Comparison of ENCODE assay signal across 8 mouse cellular contexts in the genomic region with DNA sequence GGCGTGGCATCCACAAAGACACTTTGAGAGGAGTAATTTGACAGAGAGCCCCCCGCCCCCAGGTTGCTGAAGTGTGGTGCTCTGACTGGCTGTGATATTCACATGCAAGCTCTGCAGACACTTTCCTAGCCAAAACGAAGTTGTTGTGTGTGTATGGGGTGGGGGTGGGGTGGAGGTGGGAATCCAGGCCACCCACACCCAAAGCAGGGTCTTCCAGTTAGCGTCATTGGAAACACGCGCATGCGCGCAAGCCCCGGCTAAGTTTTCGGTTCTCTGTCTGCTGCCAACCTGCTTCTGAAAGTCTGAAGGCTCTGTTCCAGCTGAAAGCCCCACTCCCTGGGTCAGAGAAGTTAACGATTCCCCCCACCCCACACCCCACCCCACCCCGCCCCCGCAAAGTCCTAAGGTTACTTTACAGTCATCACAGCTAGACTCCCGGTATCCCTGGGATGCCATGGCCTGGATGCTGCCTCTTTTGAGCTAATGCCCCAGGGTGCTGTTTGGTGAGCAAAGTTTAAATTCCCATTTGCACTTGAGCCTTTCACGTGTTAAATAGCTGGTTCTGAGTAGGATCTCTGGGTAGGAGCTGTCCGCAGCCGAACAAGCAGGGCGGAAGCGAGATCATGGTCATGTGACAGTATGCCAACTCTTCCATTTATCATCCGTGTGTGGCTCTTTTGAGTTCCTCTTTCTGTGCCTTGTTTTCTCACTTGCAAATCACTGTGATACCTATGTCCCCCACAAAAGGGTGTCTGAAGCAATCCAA. TPM values are rescaled to one million over a fixed set of nuclear protein-coding genes. Genes with fewer than 3 reads are reported as not detected.
A peak's percentile ranks its signal among the peaks of the same experiment; 100 is the strongest.
DNase-seq lines count a peak whose midpoint lies in the region; ATAC-seq and TF ChIP-seq lines count a peak whose summit lies in the region.

No protein-coding gene starts in this region.

- no peak for TF ChIP-seq POLR2A in lung, adult 2 months (IDR thresholded peaks at IDR 0.05; ENCODE audit: borderline replicate concordance, extremely low read depth, low read depth, low read length)
- TF ChIP-seq POLR2A in bone marrow, adult 2 months (IDR thresholded peaks at IDR 0.05; ENCODE audit: borderline replicate concordance, control insufficient read depth, low read depth, low read length): no peak

- no peaks in the 10 kb centered on the region; the same call in 1 of the 2 replicates for H3K4me1 ChIP-seq in lung, adult 2 months (ENCODE audit: control insufficient read depth, insufficient read depth, low read length)
- peaks cover 9% of the 10 kb centered on the region for H3K4me1 ChIP-seq in bone marrow, adult 2 months (ENCODE audit: control insufficient read depth, insufficient read depth, low read length)
- peaks cover 18% of the 10 kb centered on the region for H3K4me1 ChIP-seq in limb, embryonic 10.5 days

- no peaks in the 10 kb centered on the region for H3K36me3 ChIP-seq in limb, embryonic 10.5 days

- no peak for DNase-seq in lung, adult 2 months
- DNase-seq in lung, postnatal 14 days: no peak
- peak; percentile 77 for DNase-seq in limb, embryonic 10.5 days (ENCODE audit: low spot score)
- DNase-seq in urinary bladder, adult 2 months (ENCODE audit: low spot score): no peak
- no peak for DNase-seq in gastrocnemius, postnatal 36 days

- peak overlapping the region; percentile 57 for H3K4me3 ChIP-seq in lung, adult 2 months (replicated peaks; ENCODE audit: extremely low read depth, low read depth, low read length)
- peak overlapping the region; percentile 38 for H3K4me3 ChIP-seq in bone marrow, adult 2 months (replicated peaks; ENCODE audit: control insufficient read depth, low read depth, low read length)
- H3K4me3 ChIP-seq in limb, embryonic 10.5 days: peak overlapping the region; percentile 51

- no peak for TF ChIP-seq CTCF in lung, adult 2 months (IDR thresholded peaks at IDR 0.05; ENCODE audit: insufficient read depth, low read length)
- no peak for TF ChIP-seq CTCF in bone marrow, adult 2 months (IDR thresholded peaks at IDR 0.05; ENCODE audit: control insufficient read depth, insufficient read depth, low read length)

- ATAC-seq in granulocyte monocyte progenitor cell, adult 5-6 weeks (replicated peaks; ENCODE audit: poor library complexity, severe bottlenecking): peak; percentile 45
- ATAC-seq in monocyte, adult 5-6 weeks (replicated peaks; ENCODE audit: insufficient number of reproducible peaks, low FRiP score, low TSS enrichment, poor library complexity, severe bottlenecking): peak; percentile 79

- intact Hi-C loops in gastrocnemius, postnatal 36 days (cut with DNase I): no loop called here

- H3K27ac ChIP-seq in bone marrow, adult 2 months (ENCODE audit: control insufficient read depth, insufficient read depth, low read depth, low read length, poor library complexity): peak overlapping the region; percentile 54
- peak overlapping the region; percentile 81 for H3K27ac ChIP-seq in limb, embryonic 10.5 days

- H3K9me3 ChIP-seq in limb, embryonic 10.5 days (replicated peaks): no peaks in the 10 kb centered on the region

- WGBS in lung, adult 2 months: 9% methylated on average over 20 of the region's 20 CpGs
- WGBS in bone marrow, adult 2 months: 4% methylated on average over 20 of the region's 20 CpGs
- WGBS in limb, embryonic 10.5 days: 9% methylated on average over 20 of the region's 20 CpGs

- H3K27me3 ChIP-seq in limb, embryonic 10.5 days (ENCODE audit: low read depth, poor library complexity, severe bottlenecking): no peaks in the 10 kb centered on the region

RNA-seq across cellular contexts. Expression of gene S1pr3, which starts 7.5 kb away (rescaled TPM):
- polyA plus RNA-seq in lung, adult 2 months (2012; rRNA removed): 38.6 and 51.1 TPM in 2 replicates
- polyA plus RNA-seq in bone marrow, adult 2 months (2011; ENCODE audit: insufficient read depth, insufficient read length, low replicate concordance, missing spikeins): 1.7 and 3.9 TPM in 2 replicates
- 16.4 and 18.7 TPM in 2 replicates for total RNA-seq in granulocyte monocyte progenitor cell, adult 5-6 weeks (2014; fragmentation: Nextera tagmentation)
- 8.9 and 9.8 TPM in 2 replicates for total RNA-seq in granulocyte monocyte progenitor cell, adult 5-6 weeks (2017)
- 79.5 and 123 TPM in 2 replicates for polyA plus RNA-seq in limb, embryonic 10.5 days (2016; fragmentation: Nextera tagmentation; extraction: Ambion mirVana)
- 0.21 TPM in 1 of 3 replicates, not detected in the others for total RNA-seq in monocyte, adult 5-6 weeks (2017)
- polyA plus RNA-seq in urinary bladder, adult 2 months (2012; rRNA removed): 3.4 and 5.1 TPM in 2 replicates
- total RNA-seq in gastrocnemius, postnatal 36 days (2021): 1 to 10 TPM; 4.1 to 4.5 TPM
